Mouse (Mus musculus) intestine, embryonic 15.5 days (tissue): ENCODE measurements around the gene Tldc2. TPM values are rescaled to one million over a fixed set of nuclear protein-coding genes. Genes with fewer than 3 reads are reported as not detected.

Source experiments
- ATAC-seq: fragments of 200-750 bp; cut with Nextera tagmentation; 2 replicates; pipeline ENCODE4 v1.8.0; 2017; ENCODE audit warnings: moderate TSS enrichment, moderate library complexity
- H3K27ac ChIP-seq: fragments of 300-500 bp; sonication (generic); 2 replicates; pipeline ENCODE4 v1.5.1; 2015; ENCODE audit warnings: mild to moderate bottlenecking, inconsistent platforms
- H3K27me3 ChIP-seq: fragments of 300-500 bp; sonication (generic); replicated peaks from 2 replicates; pipeline ENCODE4 v1.6.1; 2015; ENCODE audit warnings: inconsistent platforms
- H3K36me3 ChIP-seq: fragments of 300-500 bp; sonication (generic); 2 replicates; pipeline ENCODE4 v1.6.1; 2015; ENCODE audit warnings: inconsistent platforms
- H3K4me1 ChIP-seq: fragments of 300-500 bp; sonication (generic); replicated peaks from 2 replicates; pipeline ENCODE4 v1.6.1; 2015; ENCODE audit warnings: inconsistent platforms
- H3K4me2 ChIP-seq: fragments of 300-500 bp; sonication (generic); replicated peaks from 2 replicates; pipeline ENCODE4 v1.6.1; 2015; ENCODE audit warnings: mild to moderate bottlenecking, inconsistent platforms
- H3K4me3 ChIP-seq: fragments of 300-500 bp; sonication (generic); replicated peaks from 2 replicates; pipeline ENCODE4 v1.5.1; 2015; ENCODE audit warnings: inconsistent platforms
- H3K9ac ChIP-seq: fragments of 300-500 bp; sonication (generic); 2 replicates; pipeline ENCODE4 v1.6.1; 2015; ENCODE audit warnings: inconsistent platforms
- H3K9me3 ChIP-seq: fragments of 300-500 bp; sonication (generic); 2 replicates; pipeline ENCODE4 v1.6.1; 2016; ENCODE audit warnings: inconsistent platforms
- WGBS: fragments of 180-500 bp; shearing (Covaris S2); methylation state at CpG from one replicate; pipeline ENCODE4 v1.1.7; 2015; 5-methylcytosine and 5-hydroxymethylcytosine counted together
- polyA plus RNA-seq: library from polyadenylated mRNA; unstranded; fragments of >200 nt; fragmentation: Nextera tagmentation; extraction: Ambion mirVana; gene quantifications from 2 replicates; pipeline ENCODE4 v1.2.1, GENCODE M21; 2015

Gene Tldc2
- polyA plus RNA-seq, 1 experiment from 2014 or later: not detected

- H3K9me3 ChIP-seq: no peaks in the 10 kb centered on the region
- no peak overlapping the region for H3K27ac ChIP-seq
- H3K4me3 ChIP-seq: no peak overlapping the region
- no peaks in the 10 kb centered on the region for H3K27me3 ChIP-seq
- no peak for ATAC-seq
- H3K4me1 ChIP-seq: no peaks in the 10 kb centered on the region
- peaks cover 22% of the 10 kb centered on the region; the same call in 1 of the 2 replicates for H3K36me3 ChIP-seq
- H3K9ac ChIP-seq: no peak overlapping the region
- 23% methylated on average over 3 of the region's 3 CpGs for WGBS
- no peak overlapping the region for H3K4me2 ChIP-seq
Observed at GRCm38 (mm10) chr2:157116964-157117363, 30.1 kb downstream of the Tldc2 start.

GRCm38 (mm10) chr2:157118556-157118955 lies 31.7 kb downstream of the Tldc2 start:
- H3K27ac ChIP-seq: no peak overlapping the region
- H3K4me2 ChIP-seq: no peak overlapping the region
- H3K27me3 ChIP-seq: no peaks in the 10 kb centered on the region
- peak; percentile 77 for ATAC-seq
- 53% methylated on average over 4 of the region's 4 CpGs for WGBS
- no peak overlapping the region for H3K4me3 ChIP-seq
- H3K4me1 ChIP-seq: no peaks in the 10 kb centered on the region
- no peaks in the 10 kb centered on the region for H3K9me3 ChIP-seq
- peaks cover 19% of the 10 kb centered on the region; the same call in 1 of the 2 replicates for H3K36me3 ChIP-seq
- H3K9ac ChIP-seq: no peak overlapping the region

GRCm38 (mm10) chr2:157119075-157119474 lies 32.2 kb downstream of the Tldc2 start:
- Histone ChIP-seq H3K9me3 (no peaks in the 10 kb centered on the region), H3K36me3 (peaks cover 16% of the 10 kb centered on the region; the same call in 1 of the 2 replicates), H3K9ac (no peak overlapping the region), H3K27ac (no peak overlapping the region), H3K27me3 (no peaks in the 10 kb centered on the region), H3K4me3 (no peak overlapping the region), H3K4me1 (no peaks in the 10 kb centered on the region), H3K4me2 (no peak overlapping the region)
- ATAC-seq: peak; percentile 44
- 47% methylated on average over 3 of the region's 3 CpGs for WGBS

GRCm38 (mm10) chr2:157121766-157122165 lies 34.9 kb downstream of the Tldc2 start:
- 87% methylated on average over 8 of the region's 8 CpGs for WGBS
- no peaks in the 10 kb centered on the region for H3K4me1 ChIP-seq
- H3K36me3 ChIP-seq: 0 out of 2 replicates have a peak, but pooled peaks cover 6% of the 10 kb centered on the region
- H3K4me3 ChIP-seq: no peak overlapping the region
- no peak for ATAC-seq
- H3K4me2 ChIP-seq: no peak overlapping the region
- H3K27ac ChIP-seq: no peak overlapping the region
- H3K9ac ChIP-seq: no peak overlapping the region
- H3K9me3 ChIP-seq: no peaks in the 10 kb centered on the region
- no peaks in the 10 kb centered on the region for H3K27me3 ChIP-seq

GRCm38 (mm10) chr2:157125246-157125645 lies 38.4 kb downstream of the Tldc2 start:
- Histone ChIP-seq H3K9ac (no peak overlapping the region), H3K36me3 (0 out of 2 replicates have a peak, but pooled peaks cover 4% of the 10 kb centered on the region), H3K4me2 (no peak overlapping the region), H3K27ac (no peak overlapping the region), H3K9me3 (no peaks in the 10 kb centered on the region), H3K4me3 (no peak overlapping the region), H3K4me1 (0 out of 2 replicates have a peak, but pooled peaks cover 8% of the 10 kb centered on the region), H3K27me3 (no peaks in the 10 kb centered on the region)
- ATAC-seq: peak; percentile 68; the same call in 1 of the 2 replicates
- WGBS: 70% methylated on average over 3 of the region's 3 CpGs

DNA sequence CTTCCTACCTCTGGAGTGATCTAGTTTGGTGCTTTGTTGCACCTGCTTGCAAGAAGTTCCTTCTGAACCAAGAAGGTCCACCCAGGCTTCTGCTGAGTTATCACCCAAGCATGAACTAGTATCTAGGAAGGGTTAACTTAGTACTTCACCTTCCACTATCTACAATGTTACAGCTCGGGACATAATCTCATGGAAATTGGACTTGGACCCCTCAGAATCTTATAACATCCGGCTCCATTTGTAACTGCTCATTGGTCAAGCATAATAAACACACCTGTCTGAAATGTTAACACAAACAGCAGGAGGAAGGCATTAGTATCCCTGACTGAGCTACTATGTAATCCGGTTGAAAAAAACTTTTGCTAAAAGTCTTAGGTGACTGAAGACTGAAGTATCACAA lies 40.5 kb downstream of the Tldc2 start:
- no peak overlapping the region for H3K9ac ChIP-seq
- peak; percentile 78 for ATAC-seq
- H3K27me3 ChIP-seq: no peaks in the 10 kb centered on the region
- H3K4me2 ChIP-seq: peak overlapping the region; percentile 14; the same call in 1 of the 2 replicates
- 0 out of 2 replicates have a peak, but pooled peaks cover 10% of the 10 kb centered on the region for H3K4me1 ChIP-seq
- H3K27ac ChIP-seq: peak overlapping the region; percentile 48; the same call in 1 of the 2 replicates
- 50% methylated on average over 3 of the region's 3 CpGs for WGBS
- H3K9me3 ChIP-seq: no peaks in the 10 kb centered on the region
- no peak overlapping the region for H3K4me3 ChIP-seq
- H3K36me3 ChIP-seq: no peaks in the 10 kb centered on the region

GRCm38 (mm10) chr2:157128072-157128471 lies 41.2 kb downstream of the Tldc2 start:
- Histone ChIP-seq H3K27me3 (no peaks in the 10 kb centered on the region), H3K4me1 (0 out of 2 replicates have a peak, but pooled peaks cover 10% of the 10 kb centered on the region), H3K4me3 (no peak overlapping the region), H3K27ac (no peak overlapping the region), H3K4me2 (no peak overlapping the region), H3K36me3 (no peaks in the 10 kb centered on the region), H3K9ac (no peak overlapping the region), H3K9me3 (no peaks in the 10 kb centered on the region)
- WGBS: 59% methylated on average over 4 of the region's 4 CpGs
- ATAC-seq: no peak

DNA sequence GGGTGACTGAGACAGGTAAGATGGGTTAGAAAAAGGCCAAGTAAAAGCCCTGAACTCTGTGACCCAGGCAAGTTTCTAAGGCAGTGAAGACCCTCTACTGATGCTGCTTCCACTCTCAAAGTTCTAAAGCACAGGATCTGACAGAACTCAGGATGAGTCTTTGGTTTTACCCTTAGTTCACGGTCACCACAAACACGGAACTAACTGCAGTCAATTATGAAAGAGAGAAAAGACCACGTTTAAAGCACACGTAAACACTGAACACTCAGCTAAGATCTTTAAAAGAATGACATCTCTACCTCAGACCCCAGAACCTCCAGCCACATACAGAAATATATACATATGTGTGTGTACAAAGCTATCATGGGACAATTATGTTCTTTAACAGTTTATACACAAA lies 42.2 kb downstream of the Tldc2 start:
- 80% methylated on average over 4 of the region's 4 CpGs for WGBS
- no peak for ATAC-seq
- H3K27me3 ChIP-seq: no peaks in the 10 kb centered on the region
- H3K4me1 ChIP-seq: 0 out of 2 replicates have a peak, but pooled peaks cover 10% of the 10 kb centered on the region
- H3K36me3 ChIP-seq: no peaks in the 10 kb centered on the region
- no peak overlapping the region; the same call in 1 of the 2 replicates for H3K4me2 ChIP-seq
- H3K9me3 ChIP-seq: no peaks in the 10 kb centered on the region
- no peak overlapping the region for H3K4me3 ChIP-seq
- no peak overlapping the region for H3K9ac ChIP-seq
- H3K27ac ChIP-seq: no peak overlapping the region

- 66% methylated on average over 11 of the region's 11 CpGs for WGBS
- Histone ChIP-seq H3K9me3 (no peaks in the 10 kb centered on the region), H3K36me3 (no peaks in the 10 kb centered on the region), H3K4me1 (0 out of 2 replicates have a peak, but pooled peaks cover 10% of the 10 kb centered on the region), H3K27ac (no peak overlapping the region), H3K4me3 (no peak overlapping the region), H3K27me3 (no peaks in the 10 kb centered on the region), H3K9ac (no peak overlapping the region), H3K4me2 (peak overlapping the region; percentile 29)
- no peak for ATAC-seq
Observed at GRCm38 (mm10) chr2:157129601-157130164, 42.8 kb downstream of the Tldc2 start.

DNA sequence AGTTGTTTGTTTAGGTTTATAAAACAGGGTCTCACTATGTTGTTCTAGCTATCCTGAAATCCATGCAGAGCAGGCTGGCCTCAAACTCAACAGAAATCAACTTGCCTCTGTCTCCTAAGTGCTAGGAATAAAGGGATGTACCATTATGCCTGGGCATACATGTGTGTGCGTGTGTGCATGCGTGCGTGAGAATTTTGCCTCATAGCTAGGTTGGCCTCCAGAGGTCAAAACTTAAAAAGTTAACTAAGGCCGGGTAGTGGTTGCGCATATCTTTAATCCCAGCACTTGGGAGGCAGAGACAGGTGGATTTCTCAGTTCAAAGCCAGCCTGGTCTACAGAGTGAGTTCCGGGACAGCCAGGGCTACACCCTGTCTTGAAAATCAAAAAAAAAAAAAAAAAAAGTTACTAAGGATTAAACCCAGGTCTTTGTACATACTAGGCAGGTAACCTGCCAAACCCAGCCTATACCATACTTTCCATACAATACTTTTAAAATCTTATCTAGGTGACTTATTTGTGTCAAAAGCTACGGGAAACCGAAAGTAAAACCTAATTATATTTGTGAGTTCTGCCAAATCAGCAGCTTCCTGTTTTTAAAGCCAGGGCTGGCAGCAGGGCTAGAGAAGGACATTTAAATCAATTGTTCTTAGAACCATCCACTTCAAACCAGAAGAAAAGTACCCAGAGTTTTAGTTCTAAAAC lies 44.1 kb downstream of the Tldc2 start:
- Histone ChIP-seq H3K9ac (no peak overlapping the region), H3K4me2 (no peak overlapping the region), H3K4me1 (0 out of 2 replicates have a peak, but pooled peaks cover 10% of the 10 kb centered on the region), H3K36me3 (no peaks in the 10 kb centered on the region), H3K27ac (no peak overlapping the region), H3K4me3 (no peak overlapping the region), H3K27me3 (no peaks in the 10 kb centered on the region), H3K9me3 (no peaks in the 10 kb centered on the region)
- no peak for ATAC-seq
- 74% methylated on average over 8 of the region's 8 CpGs for WGBS

GRCm38 (mm10) chr2:157132086-157132485 lies 45.2 kb downstream of the Tldc2 start:
- no peaks in the 10 kb centered on the region for H3K27me3 ChIP-seq
- H3K4me2 ChIP-seq: no peak overlapping the region
- H3K9ac ChIP-seq: no peak overlapping the region
- 0 out of 2 replicates have a peak, but pooled peaks cover 10% of the 10 kb centered on the region for H3K4me1 ChIP-seq
- ATAC-seq: no peak
- no peaks in the 10 kb centered on the region for H3K36me3 ChIP-seq
- no peak overlapping the region for H3K4me3 ChIP-seq
- no peak overlapping the region for H3K27ac ChIP-seq
- no peaks in the 10 kb centered on the region for H3K9me3 ChIP-seq
- 71% methylated on average over 1 of the region's 1 CpGs for WGBS

DNA sequence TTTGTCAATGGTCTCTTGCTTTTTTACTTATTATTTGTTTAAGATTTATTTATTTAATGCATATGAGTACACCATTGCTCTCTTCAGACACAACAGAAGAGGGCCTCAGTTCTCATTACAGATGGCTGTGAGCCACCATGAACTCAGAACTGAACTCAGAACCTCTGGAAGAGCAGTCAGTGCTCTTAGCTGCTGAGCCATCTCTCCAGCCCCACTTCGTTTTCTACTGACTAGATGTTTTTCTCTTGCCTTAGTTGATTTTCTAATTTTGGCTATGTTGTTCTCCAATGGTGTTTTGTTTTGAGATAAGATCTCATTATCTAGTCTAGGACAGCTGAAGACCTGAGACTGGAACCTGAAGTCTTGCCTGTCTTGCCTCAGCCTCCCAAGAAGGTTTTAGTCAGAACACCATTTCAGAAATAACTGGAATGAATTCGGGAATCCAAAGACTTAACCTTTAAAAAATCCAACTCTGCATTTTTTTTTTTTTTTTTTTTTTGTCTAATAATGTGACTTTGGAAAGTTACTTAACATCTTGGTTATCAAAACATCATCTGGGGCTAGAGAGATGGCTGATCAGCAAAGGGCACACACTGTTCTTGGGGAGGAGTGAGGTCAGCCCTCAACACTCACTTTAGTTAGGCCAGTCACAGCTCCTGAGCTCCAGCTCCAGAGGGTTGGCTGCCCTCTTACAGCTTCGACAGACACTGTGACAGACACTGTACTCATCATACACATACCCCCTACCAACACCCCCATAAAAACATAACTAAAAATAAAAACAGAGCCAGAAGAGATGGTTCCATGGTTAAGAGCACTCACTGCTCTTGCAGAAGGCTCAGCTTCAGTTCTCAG lies 46.1 kb downstream of the Tldc2 start:
- no peaks in the 10 kb centered on the region for H3K27me3 ChIP-seq
- 77% methylated on average over 3 of the region's 3 CpGs for WGBS
- no peak overlapping the region for H3K4me3 ChIP-seq
- H3K4me1 ChIP-seq: 0 out of 2 replicates have a peak, but pooled peaks cover 10% of the 10 kb centered on the region
- H3K4me2 ChIP-seq: no peak overlapping the region
- no peaks in the 10 kb centered on the region for H3K36me3 ChIP-seq
- H3K27ac ChIP-seq: no peak overlapping the region
- H3K9ac ChIP-seq: no peak overlapping the region
- H3K9me3 ChIP-seq: no peaks in the 10 kb centered on the region
- ATAC-seq: no peak
